Mouse (Mus musculus): Measurements from ENCODE around the gene Tnfrsf9. TPM values are rescaled to one million over a fixed set of nuclear protein-coding genes. Genes with fewer than 3 reads are reported as not detected.
A peak's percentile ranks its signal among the peaks of the same experiment; 100 is the strongest.
"Not testable (repeated sequence)": the region's sequence is repeated elsewhere in the genome, so short reads cannot be mapped to it uniquely, and the experiment has no call there.

The Tnfrsf9 gene
- polyA plus RNA-seq, 1 experiment from 2014 or later = 0.36 TPM

- WGBS = 91% methylated on average over 12 of the region's 12 CpGs
- no peak overlapping the region for H3K27ac ChIP-seq (ENCODE audit: low read depth, low read length)
- no peaks in the 10 kb centered on the region for H3K9me3 ChIP-seq (ENCODE audit: control insufficient read depth, low read length)
- peaks cover 44% of the 10 kb centered on the region for H3K36me3 ChIP-seq (ENCODE audit: control insufficient read depth, insufficient read depth, low read length)
- no peak for ATAC-seq
- no peak overlapping the region for H3K9ac ChIP-seq (ENCODE audit: low read depth, low read length)
- H3K27me3 ChIP-seq (replicated peaks; ENCODE audit: control insufficient read depth, insufficient read depth, low read length) = no peaks in the 10 kb centered on the region
- H3K4me2 ChIP-seq (ENCODE audit: low read length) = no peak overlapping the region
- H3K4me3 ChIP-seq (ENCODE audit: low read length) = no peak overlapping the region
- H3K4me1 ChIP-seq (ENCODE audit: control insufficient read depth, insufficient read depth, low read depth, low read length) = no peaks in the 10 kb centered on the region
Observed at GRCm38 (mm10) chr4:150902062-150902461, 12.3 kb upstream of the Tnfrsf9 start.

- Histone ChIP-seq H3K9me3 (ENCODE audit: control insufficient read depth, low read length) (no peaks in the 10 kb centered on the region), H3K4me1 (ENCODE audit: control insufficient read depth, insufficient read depth, low read depth, low read length) (peaks cover 4% of the 10 kb centered on the region; the same call in 1 of the 2 replicates), H3K27me3 (replicated peaks; ENCODE audit: control insufficient read depth, insufficient read depth, low read length) (no peaks in the 10 kb centered on the region), H3K9ac (ENCODE audit: low read depth, low read length) (no peak overlapping the region), H3K4me2 (ENCODE audit: low read length) (no peak overlapping the region), H3K4me3 (ENCODE audit: low read length) (no peak overlapping the region), H3K36me3 (ENCODE audit: control insufficient read depth, insufficient read depth, low read length) (peaks cover 34% of the 10 kb centered on the region), H3K27ac (ENCODE audit: low read depth, low read length) (no peak overlapping the region)
- ATAC-seq = no peak
- WGBS = 96% methylated on average over 14 of the region's 14 CpGs
Observed at GRCm38 (mm10) chr4:150903091-150903742, 11.1 kb upstream of the Tnfrsf9 start.

- Histone ChIP-seq H3K27me3 (replicated peaks; ENCODE audit: control insufficient read depth, insufficient read depth, low read length) (no peaks in the 10 kb centered on the region), H3K9ac (ENCODE audit: low read depth, low read length) (no peak overlapping the region), H3K4me1 (ENCODE audit: control insufficient read depth, insufficient read depth, low read depth, low read length) (peaks cover 9% of the 10 kb centered on the region), H3K4me3 (ENCODE audit: low read length) (no peak overlapping the region), H3K27ac (ENCODE audit: low read depth, low read length) (no peak overlapping the region), H3K36me3 (ENCODE audit: control insufficient read depth, insufficient read depth, low read length) (peaks cover 15% of the 10 kb centered on the region), H3K9me3 (ENCODE audit: control insufficient read depth, low read length) (no peaks in the 10 kb centered on the region), H3K4me2 (ENCODE audit: low read length) (no peak overlapping the region)
- WGBS = 92% methylated on average over 8 of the region's 8 CpGs
- ATAC-seq = no peak
Observed at GRCm38 (mm10) chr4:150907099-150907498, 7.3 kb upstream of the Tnfrsf9 start.

DNA sequence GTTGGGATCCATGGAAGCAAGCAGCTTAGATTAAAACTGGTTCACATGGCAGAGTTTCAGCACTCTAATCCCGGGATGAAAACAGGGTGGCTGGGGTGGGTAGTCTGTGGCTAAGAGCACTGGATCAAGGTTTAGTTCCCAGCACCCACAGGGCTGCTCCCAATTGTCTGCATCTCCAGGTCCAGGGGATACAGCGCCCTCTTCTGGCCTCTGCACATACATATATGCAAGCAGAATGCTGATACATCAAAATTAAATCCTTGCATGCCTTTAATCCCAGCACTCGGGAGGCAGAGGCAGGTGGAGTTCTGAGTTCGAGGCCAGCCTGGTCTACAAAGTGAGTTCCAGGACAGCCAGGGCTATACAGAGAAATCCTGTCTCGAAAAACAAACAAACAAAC is 5.8 kb upstream of the Tnfrsf9 start:
- not testable (repeated sequence) for H3K4me3 ChIP-seq (ENCODE audit: low read length); H3K9me3 ChIP-seq (ENCODE audit: control insufficient read depth, low read length); ATAC-seq; H3K27me3 ChIP-seq (replicated peaks; ENCODE audit: control insufficient read depth, insufficient read depth, low read length); H3K9ac ChIP-seq (ENCODE audit: low read depth, low read length); H3K36me3 ChIP-seq (ENCODE audit: control insufficient read depth, insufficient read depth, low read length); H3K27ac ChIP-seq (ENCODE audit: low read depth, low read length)
- WGBS = 85% methylated on average over 5 of the region's 5 CpGs
- peaks cover 14% of the 10 kb centered on the region for H3K4me1 ChIP-seq (ENCODE audit: control insufficient read depth, insufficient read depth, low read depth, low read length)
- H3K4me2 ChIP-seq (ENCODE audit: low read length) = peak overlapping the region; percentile 75

DNA sequence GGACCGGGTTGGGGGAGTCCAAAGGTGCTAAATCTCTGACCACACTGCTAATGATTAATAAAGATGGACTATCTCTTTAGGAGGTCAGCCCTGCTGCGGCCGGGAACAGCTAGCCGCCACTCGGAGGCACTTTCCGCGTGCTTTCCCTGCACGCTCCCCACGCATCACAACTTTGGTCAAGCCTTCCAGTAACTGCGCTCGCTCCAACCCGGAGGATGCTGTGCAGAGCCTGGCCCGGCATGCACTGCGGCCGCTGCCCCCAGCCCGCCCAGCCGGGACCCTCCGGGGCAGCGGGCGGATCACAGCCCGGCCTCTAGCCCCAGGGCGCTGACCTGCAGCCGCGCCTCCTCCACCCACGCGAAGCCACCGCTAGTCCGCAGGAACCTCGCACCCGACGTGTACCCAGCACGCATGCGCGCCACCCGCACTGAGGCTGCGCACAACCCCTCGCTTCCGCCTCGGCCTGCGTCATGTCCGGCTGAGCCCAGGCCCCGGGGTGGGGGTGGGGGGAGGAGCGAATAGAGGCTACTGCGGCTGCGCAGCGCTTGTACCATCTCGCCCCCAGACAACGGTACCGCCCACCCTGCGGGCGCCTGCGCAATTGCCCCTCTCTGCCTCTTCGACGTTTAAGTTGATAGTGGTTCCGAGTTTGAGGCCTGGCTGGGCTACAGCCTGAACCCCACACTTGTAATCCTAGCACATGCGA is 4.8 kb upstream of the Tnfrsf9 start:
- peak overlapping the region; percentile 94 for H3K9ac ChIP-seq (ENCODE audit: low read depth, low read length)
- H3K9me3 ChIP-seq (ENCODE audit: control insufficient read depth, low read length) = no peaks in the 10 kb centered on the region
- peak; percentile 93 for ATAC-seq
- H3K4me2 ChIP-seq (ENCODE audit: low read length) = peak overlapping the region; percentile 75
- peaks cover 16% of the 10 kb centered on the region for H3K4me1 ChIP-seq (ENCODE audit: control insufficient read depth, insufficient read depth, low read depth, low read length)
- WGBS = under 1% methylated on average over 53 of the region's 56 CpGs
- H3K27ac ChIP-seq (ENCODE audit: low read depth, low read length) = peak overlapping the region; percentile 84
- H3K4me3 ChIP-seq (ENCODE audit: low read length) = peak overlapping the region; percentile 89
- H3K27me3 ChIP-seq (replicated peaks; ENCODE audit: control insufficient read depth, insufficient read depth, low read length) = no peaks in the 10 kb centered on the region
- peaks cover 2% of the 10 kb centered on the region; the same call in 1 of the 2 replicates for H3K36me3 ChIP-seq (ENCODE audit: control insufficient read depth, insufficient read depth, low read length)

GRCm38 (mm10) chr4:150910164-150910951 is 4.0 kb upstream of the Tnfrsf9 start:
- Histone ChIP-seq H3K9me3 (ENCODE audit: control insufficient read depth, low read length) (no peaks in the 10 kb centered on the region), H3K9ac (ENCODE audit: low read depth, low read length) (no peak overlapping the region), H3K27me3 (replicated peaks; ENCODE audit: control insufficient read depth, insufficient read depth, low read length) (no peaks in the 10 kb centered on the region), H3K4me3 (ENCODE audit: low read length) (peak overlapping the region; percentile 89), H3K36me3 (ENCODE audit: control insufficient read depth, insufficient read depth, low read length) (peaks cover 2% of the 10 kb centered on the region; the same call in 1 of the 2 replicates), H3K4me2 (ENCODE audit: low read length) (peak overlapping the region; percentile 41), H3K4me1 (ENCODE audit: control insufficient read depth, insufficient read depth, low read depth, low read length) (peaks cover 22% of the 10 kb centered on the region), H3K27ac (ENCODE audit: low read depth, low read length) (peak overlapping the region; percentile 66; the same call in 1 of the 2 replicates)
- 86% methylated on average over 19 of the region's 19 CpGs for WGBS
- no peak; the same call in 1 of the 2 replicates for ATAC-seq

GRCm38 (mm10) chr4:150913743-150914142 is 619 bp upstream of the Tnfrsf9 start:
- Histone ChIP-seq H3K36me3 (ENCODE audit: control insufficient read depth, insufficient read depth, low read length) (no peaks in the 10 kb centered on the region), H3K4me1 (ENCODE audit: control insufficient read depth, insufficient read depth, low read depth, low read length) (peaks cover 18% of the 10 kb centered on the region), H3K4me3 (ENCODE audit: low read length) (peak overlapping the region; percentile 63), H3K4me2 (ENCODE audit: low read length) (peak overlapping the region; percentile 82), H3K9ac (ENCODE audit: low read depth, low read length) (peak overlapping the region; percentile 80), H3K27me3 (replicated peaks; ENCODE audit: control insufficient read depth, insufficient read depth, low read length) (no peaks in the 10 kb centered on the region), H3K27ac (ENCODE audit: low read depth, low read length) (peak overlapping the region; percentile 87), H3K9me3 (ENCODE audit: control insufficient read depth, low read length) (no peaks in the 10 kb centered on the region)
- WGBS = 13% methylated on average over 12 of the region's 12 CpGs
- no peak for ATAC-seq

GRCm38 (mm10) chr4:150915181-150915906 is 982 bp downstream of the Tnfrsf9 start:
- Histone ChIP-seq H3K4me2 (ENCODE audit: low read length) (peak overlapping the region; percentile 82), H3K9ac (ENCODE audit: low read depth, low read length) (peak overlapping the region; percentile 87), H3K9me3 (ENCODE audit: control insufficient read depth, low read length) (no peaks in the 10 kb centered on the region), H3K36me3 (ENCODE audit: control insufficient read depth, insufficient read depth, low read length) (no peaks in the 10 kb centered on the region), H3K4me1 (ENCODE audit: control insufficient read depth, insufficient read depth, low read depth, low read length) (peaks cover 14% of the 10 kb centered on the region), H3K27me3 (replicated peaks; ENCODE audit: control insufficient read depth, insufficient read depth, low read length) (no peaks in the 10 kb centered on the region), H3K4me3 (ENCODE audit: low read length) (peak overlapping the region; percentile 63), H3K27ac (ENCODE audit: low read depth, low read length) (peak overlapping the region; percentile 79)
- WGBS = 44% methylated on average over 10 of the region's 10 CpGs
- no peak for ATAC-seq

Measured in hindbrain, embryonic 16.5 days (tissue).